9 mouse cellular contexts compared by ENCODE assay signal in genomic region chr13:99099794-99100429, GRCm38 (mm10).
DNase-seq lines count a peak whose midpoint lies in the region; ATAC-seq and TF ChIP-seq lines count a peak whose summit lies in the region.
"Had no signal": no experiment of that assay in that cellular context is flagged by ENCODE, and none has a peak within 500 bp of the region (broad histone marks: within the 10 kb centered on the region; RNA-seq: fewer than 3 reads in every experiment).

No protein-coding gene starts in this region.

- H3K27me3 ChIP-seq in CH12.LX (replicated peaks): no peaks in the 10 kb centered on the region
- H3K27me3 ChIP-seq in midbrain, embryonic 11.5 days (ENCODE audit: control insufficient read depth, insufficient read depth, low read length): no peaks in the 10 kb centered on the region

- no peak for TF ChIP-seq POLR2A in CH12.LX (IDR thresholded peaks at IDR 0.05; ENCODE audit: low read depth, low read length)

- peak overlapping the region in 1 of 3 experiments; percentile 23 for H3K4me3 ChIP-seq in CH12.LX (replicated peaks in 1 of 3; ENCODE audit: low read depth in 2 of 3, low read length in 2 of 3, poor library complexity in 1 of 3)
- peak overlapping the region; percentile 13; the same call in 1 of the 2 replicates for H3K4me3 ChIP-seq in midbrain, embryonic 11.5 days (ENCODE audit: low read depth, low read length)

- peak; percentile 47 to 68 for ATAC-seq in hematopoietic stem cell, adult 5-6 weeks (replicated peaks in 1 of 2; ENCODE audit: insufficient read depth in 1 of 2, low FRiP score in 2 of 2, low TSS enrichment in 1 of 2, low read depth in 1 of 2, poor library complexity in 2 of 2, severe bottlenecking in 2 of 2)
- peak; percentile 61 for ATAC-seq in midbrain, embryonic 11.5 days (ENCODE audit: low FRiP score)

- 52% methylated on average over 6 of the region's 6 CpGs for WGBS in midbrain, embryonic 11.5 days

- H3K4me2 ChIP-seq in CH12.LX (ENCODE audit: insufficient read depth, low read depth, poor library complexity, severe bottlenecking): peak overlapping the region; percentile 84
- peak overlapping the region; percentile 44 for H3K4me2 ChIP-seq in midbrain, embryonic 11.5 days
- H3K4me2 ChIP-seq: lung, embryonic 14.5 days had no signal

- H3K27ac ChIP-seq in CH12.LX (ENCODE audit: insufficient read depth, low read depth): no peak overlapping the region
- peak overlapping the region; percentile 78 for H3K27ac ChIP-seq in midbrain, embryonic 11.5 days (ENCODE audit: low read depth, low read length)

- no peak for TF ChIP-seq RAD21 in CH12.LX (IDR thresholded peaks at IDR 0.05; ENCODE audit: low read depth, low read length)

- dilution Hi-C loops in CH12.LX (cut with MboI; ENCODE audit: extremely low pct_ligation_motif_present, extremely low pct_unique_long_range_greater_than_20kb, low sequenced_read_pairs): no loop called here

- TF ChIP-seq CTCF in CH12.LX (conservative IDR thresholded peaks at IDR 0.05 in 1 of 2, IDR thresholded peaks at IDR 0.05 in 1 of 2; ENCODE audit: low read depth in 2 of 2, low read length in 2 of 2): no peak

- H3K4me1 ChIP-seq in CH12.LX (ENCODE audit: control insufficient read depth in 1 of 2, insufficient read depth in 2 of 2): peaks cover 12 to 22% of the 10 kb centered on the region in 2 experiments
- H3K4me1 ChIP-seq in midbrain, embryonic 11.5 days (ENCODE audit: control insufficient read depth, insufficient read depth, low read length): peaks cover 10% of the 10 kb centered on the region

- DNase-seq in 416B (ENCODE audit: low read depth): peak; percentile 89
- peak; percentile 39 for DNase-seq in CH12.LX (ENCODE audit: extremely low read depth)
- peak; percentile 84 for DNase-seq in midbrain, embryonic 11.5 days (ENCODE audit: low spot score, missing footprints)
- no peak for DNase-seq in spleen, postnatal 36 days (ENCODE audit: low spot score in 2 of 2)
- DNase-seq in urinary bladder, postnatal 4 days (ENCODE audit: low spot score in 2 of 2): no peak
- DNase-seq in urinary bladder, postnatal 10 days (ENCODE audit: low spot score): no peak
- DNase-seq: kidney, postnatal 4 days; lung, embryonic 14.5 days had no signal

- H3K9me3 ChIP-seq in CH12.LX (replicated peaks; ENCODE audit: low read length): no peaks in the 10 kb centered on the region
- no peaks in the 10 kb centered on the region for H3K9me3 ChIP-seq in midbrain, embryonic 11.5 days (ENCODE audit: control insufficient read depth, low read length)

- H3K36me3 ChIP-seq in CH12.LX (replicated peaks in 1 of 2; ENCODE audit: control insufficient read depth in 1 of 2, insufficient read depth in 1 of 2, low read length in 1 of 2): no peaks in the 10 kb centered on the region
- no peaks in the 10 kb centered on the region for H3K36me3 ChIP-seq in midbrain, embryonic 11.5 days (ENCODE audit: control insufficient read depth, insufficient read depth, low read length)

- in situ Hi-C loops in CH12.LX (cut with MboI; ENCODE audit: low pct_ligation_motif_present, low pct_unique_long_range_greater_than_20kb, low sequenced_read_pairs): loop anchor here (10.0 kb wide), 1 partner anchor 225 kb away; no protein-coding TSS in a partner anchor

- no peak overlapping the region for H3K9ac ChIP-seq in CH12.LX (ENCODE audit: insufficient read depth, low read depth)
- H3K9ac ChIP-seq in midbrain, embryonic 11.5 days (ENCODE audit: low read length): peak overlapping the region; percentile 32; the same call in 1 of the 2 replicates
- H3K9ac ChIP-seq: lung, embryonic 14.5 days had no signal

- 0 out of 2 replicates have a peak, but pooled peaks have one; percentile 22 for TF ChIP-seq EP300 in CH12.LX (IDR thresholded peaks at IDR 0.05; ENCODE audit: low read length)

- no peaks in the 10 kb centered on the region for H3K79me2 ChIP-seq in CH12.LX (replicated peaks; ENCODE audit: control insufficient read depth, extremely low read depth, insufficient read depth, poor library complexity, severe bottlenecking)

TF ChIP-seq in CH12.LX, 34 proteins besides CTCF, POLR2A, EP300 and RAD21:
- TF ChIP-seq USF2 (conservative IDR thresholded peaks at IDR 0.05; ENCODE audit: low read depth, low read length) (peak; percentile 40; the same call in 1 of the 2 replicates), MAFK (IDR thresholded peaks at IDR 0.05; ENCODE audit: insufficient replicate concordance, low read length) (no peak)

Comparison
In these comparisons a context has a peak if more than half of its experiments do, and no peak if none do; other contexts are left out.
1. DNase-seq: peak in 416B (single experiment), CH12.LX (single experiment) and midbrain, embryonic 11.5 days (single experiment); none in spleen, postnatal 36 days (0 of 2), urinary bladder, postnatal 4 days (0 of 2) and urinary bladder, postnatal 10 days (single experiment).